Mouse (Mus musculus): ENCODE data around the gene Myl10.

DNA sequence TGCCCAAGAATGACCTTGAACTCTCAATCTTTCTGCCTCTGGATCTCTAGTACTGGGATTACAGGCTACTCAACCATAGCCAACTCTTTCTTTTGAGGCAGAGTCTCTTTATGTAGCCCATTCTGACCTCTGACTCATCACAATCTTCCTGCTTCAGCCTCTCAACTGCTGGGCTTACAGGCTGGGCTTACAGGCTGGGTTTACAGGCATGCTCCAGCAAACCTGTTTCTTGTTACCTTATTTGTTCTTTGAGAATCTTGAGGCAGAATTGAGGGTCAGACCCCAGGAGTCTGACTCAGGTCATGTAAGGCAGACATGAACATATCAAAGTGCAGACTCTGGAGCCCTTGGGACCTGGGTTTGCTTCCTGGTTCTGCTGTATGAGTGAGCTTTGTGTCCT lies 38.5 kb upstream of the Myl10 start:
- no peak for TF ChIP-seq POLR2A (IDR thresholded peaks at IDR 0.05; ENCODE audit: insufficient read depth, low read depth, low read length)
- TF ChIP-seq CTCF (IDR thresholded peaks at IDR 0.05; ENCODE audit: insufficient read depth, low read depth, low read length), result no peak
